In genomic region chr8:20593841-20594240, GRCm38 (mm10) we compare ENCODE assay signal across 15 mouse cellular contexts. TPM values are rescaled to one million over a fixed set of nuclear protein-coding genes. Genes with fewer than 3 reads are reported as not detected.
DNase-seq lines count a peak whose midpoint lies in the region; TF ChIP-seq lines count a peak whose summit lies in the region.
"Not testable (repeated sequence)": the region's sequence is repeated elsewhere in the genome, so short reads cannot be mapped to it uniquely, and the experiment has no call there.
"Had no signal": no experiment of that assay in that cellular context is flagged by ENCODE, and none has a peak within 500 bp of the region (broad histone marks: within the 10 kb centered on the region; RNA-seq: fewer than 3 reads in every experiment).

No protein-coding gene starts in this region.

- intact Hi-C loops in heart, postnatal 14 days (cut with DNase I): not testable (repeated sequence)

- not testable (repeated sequence) for H3K4me3 ChIP-seq in lung, adult 2 months (replicated peaks; ENCODE audit: extremely low read depth, low read depth, low read length)

- H3K4me1 ChIP-seq in lung, adult 2 months (ENCODE audit: control insufficient read depth, insufficient read depth, low read length): not testable (repeated sequence)

- WGBS in lung, adult 2 months: no CpG with 5 or more reads among the region's 4 CpGs

- not testable (repeated sequence) for TF ChIP-seq POLR2A in lung, adult 2 months (IDR thresholded peaks at IDR 0.05; ENCODE audit: borderline replicate concordance, extremely low read depth, low read depth, low read length)

- not testable (repeated sequence) for TF ChIP-seq CTCF in lung, adult 2 months (IDR thresholded peaks at IDR 0.05; ENCODE audit: insufficient read depth, low read length)

- DNase-seq in cerebellum, adult 11-12 months: peak; percentile 57
- peak; percentile 52 to 58 for DNase-seq in frontal cortex, postnatal 25 days (ENCODE audit: low spot score in 2 of 2)
- DNase-seq in heart, postnatal 14 days: peak; percentile 33 to 50
- DNase-seq in layer of hippocampus, adult 18-20 months (ENCODE audit: low spot score in 2 of 2): peak; percentile 47 to 67
- peak; percentile 76 for DNase-seq in lung, adult 2 months
- DNase-seq in right cerebral cortex, postnatal 36 days (ENCODE audit: low spot score in 2 of 2): peak; percentile 48 to 70
- peak; percentile 46 to 53 for DNase-seq in thymus, postnatal 36 days

RNA-seq across cellular contexts. Expression of gene Gm21119, which starts 20.9 kb away (rescaled TPM):
- total RNA-seq in heart, postnatal 14 days (2021): under 1 TPM in 1 of 2 experiments, not detected in 1; 0.51 TPM
- total RNA-seq in layer of hippocampus, adult 18-20 months (2021): 1 to 10 TPM; 1.3 to 1.5 TPM
- polyA plus RNA-seq in lung, adult 2 months (2012; rRNA removed): not detected in 2 replicates
- total RNA-seq: common myeloid progenitor, adult 5-6 weeks; ES-E14; hematopoietic stem cell, adult 5-6 weeks had no signal
- polyA plus RNA-seq: activated CD4-positive, CD25-positive, alpha-beta regulatory T cell, adult 4 months; limb, embryonic 10.5 days; liver, postnatal 0 days; midbrain, embryonic 11.5 days; small intestine, adult 2 months had no signal
